Mouse (Mus musculus) small intestine, adult 2 months (tissue): ENCODE measurements around the gene Dpy19l1. TPM values are rescaled to one million over a fixed set of nuclear protein-coding genes. Genes with fewer than 3 reads are reported as not detected.

Source experiments
- H3K27ac ChIP-seq: fragments of 200-500 bp; 2 replicates; pipeline ENCODE4 v1.5.1; 2012; ENCODE audit warnings: low read depth, low read length, control low read depth, inconsistent platforms; ENCODE audit not compliant: insufficient read depth
- H3K27me3 ChIP-seq: fragments of 200-500 bp; 2 replicates; pipeline ENCODE4 v1.6.1; 2012; ENCODE audit warnings: mild to moderate bottlenecking, moderate library complexity, low read length, inconsistent platforms; ENCODE audit not compliant: control insufficient read depth, insufficient read depth
- H3K36me3 ChIP-seq: fragments of 200-500 bp; 2 replicates; pipeline ENCODE4 v1.6.1; 2012; ENCODE audit warnings: mild to moderate bottlenecking, low read length, control low read depth, inconsistent platforms; ENCODE audit not compliant: control insufficient read depth, insufficient read depth
- H3K4me1 ChIP-seq: fragments of 200-500 bp; 2 replicates; pipeline ENCODE4 v1.6.1; 2012; ENCODE audit warnings: low read length, inconsistent platforms, mixed read lengths; ENCODE audit not compliant: control insufficient read depth, insufficient read depth, insufficient read length
- H3K4me3 ChIP-seq: fragments of 200-500 bp; 2 replicates; pipeline ENCODE4 v1.5.1; 2012; ENCODE audit warnings: low read depth, mild to moderate bottlenecking, control low read depth, inconsistent platforms, low read length, moderate library complexity
- CTCF ChIP-seq: fragments of 200-500 bp; IDR thresholded peaks from 2 replicates; pipeline ENCODE4 v1.5.1; 2012; ENCODE audit warnings: low read depth, mild to moderate bottlenecking, control low read depth, inconsistent platforms, low read length, moderate library complexity, mixed read lengths; ENCODE audit not compliant: insufficient replicate concordance, insufficient read length; ENCODE audit errors: extremely low read depth
- POLR2A ChIP-seq: fragments of 200-500 bp; IDR thresholded peaks from 2 replicates; pipeline ENCODE4 v1.6.1; 2012; ENCODE audit warnings: low read depth, mild to moderate bottlenecking, control low read depth, inconsistent platforms, low read length, moderate library complexity
- WGBS: fragments of 180-500 bp; shearing (Covaris S2); methylation state at CpG from one replicate; pipeline ENCODE4 v1.1.7; 2018; 5-methylcytosine and 5-hydroxymethylcytosine counted together
- polyA plus RNA-seq: library from polyadenylated mRNA; depleted of rRNA; stranded (reverse); fragments of >200 nt; gene quantifications from 2 replicates; pipeline ENCODE4 v1.2.3, GENCODE M21; 2012

Dpy19l1 gene
- polyA plus RNA-seq, 1 experiment, result 1.5 TPM

DNA sequence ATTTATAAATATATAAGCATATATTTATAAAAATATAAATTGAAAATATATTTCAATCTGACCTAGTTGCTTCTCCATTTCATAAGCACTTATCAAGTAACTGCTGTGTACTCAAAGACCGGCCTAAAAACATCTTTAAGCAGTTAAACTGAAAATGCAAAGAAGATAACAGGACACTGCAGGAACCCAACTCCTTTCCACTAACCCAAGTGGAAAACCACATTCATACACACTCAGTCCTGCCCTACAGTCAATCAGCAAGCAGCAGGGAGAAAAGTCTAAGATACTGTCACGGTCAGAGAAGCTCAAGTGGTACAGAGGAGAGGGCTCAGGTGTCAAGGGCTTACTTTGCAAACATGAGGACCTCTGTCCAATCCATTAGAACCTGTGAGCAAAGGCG is 30.4 kb downstream of the Dpy19l1 start:
- H3K4me1 ChIP-seq, result no peaks in the 10 kb centered on the region
- WGBS, result 95% methylated on average over 3 of the region's 3 CpGs
- no peaks in the 10 kb centered on the region for H3K36me3 ChIP-seq
- no peak overlapping the region for H3K4me3 ChIP-seq
- TF ChIP-seq POLR2A, result no peak
- no peak for TF ChIP-seq CTCF
- no peak overlapping the region for H3K27ac ChIP-seq
- H3K27me3 ChIP-seq, result no peaks in the 10 kb centered on the region

- TF ChIP-seq POLR2A (no peak), CTCF (no peak)
- Histone ChIP-seq H3K27me3 (no peaks in the 10 kb centered on the region), H3K4me1 (no peaks in the 10 kb centered on the region), H3K36me3 (no peaks in the 10 kb centered on the region), H3K4me3 (no peak overlapping the region), H3K27ac (no peak overlapping the region)
- 80% methylated on average over 5 of the region's 5 CpGs for WGBS
These were observed 32.8 kb downstream of the Dpy19l1 start for GRCm38 (mm10) chr9:24470166-24470565.

DNA sequence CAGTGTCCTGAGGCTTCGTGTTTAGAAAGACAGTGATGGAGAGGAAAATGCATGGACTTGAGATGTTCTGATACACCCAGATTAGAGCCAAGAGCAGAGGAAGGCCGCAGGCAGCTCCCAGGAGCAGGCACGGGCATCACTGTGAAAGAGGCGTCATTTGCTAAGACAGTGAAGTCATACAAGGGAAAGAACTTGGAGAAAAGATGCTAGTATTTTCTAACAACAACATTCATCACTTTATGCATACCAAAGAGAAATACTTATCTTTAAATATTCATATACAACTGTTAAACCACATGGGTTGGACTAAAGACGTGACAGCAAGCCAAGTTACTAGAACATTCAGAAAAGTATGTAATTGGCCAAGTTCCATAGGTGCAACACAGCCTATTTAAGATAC is 35.8 kb downstream of the Dpy19l1 start:
- H3K36me3 ChIP-seq, result no peaks in the 10 kb centered on the region
- H3K4me1 ChIP-seq, result no peaks in the 10 kb centered on the region
- H3K27ac ChIP-seq, result no peak overlapping the region
- H3K27me3 ChIP-seq, result no peaks in the 10 kb centered on the region
- 89% methylated on average over 5 of the region's 5 CpGs for WGBS
- TF ChIP-seq POLR2A, result no peak
- no peak for TF ChIP-seq CTCF
- H3K4me3 ChIP-seq, result no peak overlapping the region

DNA sequence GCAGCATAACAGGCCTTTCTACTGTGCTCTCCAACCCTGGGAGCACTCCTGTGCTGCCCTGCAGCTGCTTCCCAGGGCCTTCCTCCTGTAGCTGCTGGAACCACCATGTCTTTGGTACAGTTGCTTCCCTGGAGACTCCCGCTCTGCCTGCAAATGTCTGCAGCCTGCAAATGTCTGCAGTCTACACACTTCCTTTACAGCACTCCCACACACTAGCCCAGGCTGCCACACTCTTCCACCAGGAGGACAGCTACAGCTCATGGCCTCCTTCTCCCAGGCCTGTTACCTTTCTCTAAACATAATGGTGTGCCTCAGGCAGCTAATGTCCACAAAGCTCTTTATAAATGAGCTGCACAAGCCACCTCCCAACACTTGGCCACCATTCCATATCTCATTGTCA is 36.3 kb downstream of the Dpy19l1 start:
- no peaks in the 10 kb centered on the region for H3K4me1 ChIP-seq
- WGBS, result 100% methylated on average over 1 of the region's 1 CpGs
- no peaks in the 10 kb centered on the region for H3K27me3 ChIP-seq
- no peak for TF ChIP-seq CTCF
- no peaks in the 10 kb centered on the region for H3K36me3 ChIP-seq
- no peak overlapping the region for H3K27ac ChIP-seq
- no peak overlapping the region for H3K4me3 ChIP-seq

DNA sequence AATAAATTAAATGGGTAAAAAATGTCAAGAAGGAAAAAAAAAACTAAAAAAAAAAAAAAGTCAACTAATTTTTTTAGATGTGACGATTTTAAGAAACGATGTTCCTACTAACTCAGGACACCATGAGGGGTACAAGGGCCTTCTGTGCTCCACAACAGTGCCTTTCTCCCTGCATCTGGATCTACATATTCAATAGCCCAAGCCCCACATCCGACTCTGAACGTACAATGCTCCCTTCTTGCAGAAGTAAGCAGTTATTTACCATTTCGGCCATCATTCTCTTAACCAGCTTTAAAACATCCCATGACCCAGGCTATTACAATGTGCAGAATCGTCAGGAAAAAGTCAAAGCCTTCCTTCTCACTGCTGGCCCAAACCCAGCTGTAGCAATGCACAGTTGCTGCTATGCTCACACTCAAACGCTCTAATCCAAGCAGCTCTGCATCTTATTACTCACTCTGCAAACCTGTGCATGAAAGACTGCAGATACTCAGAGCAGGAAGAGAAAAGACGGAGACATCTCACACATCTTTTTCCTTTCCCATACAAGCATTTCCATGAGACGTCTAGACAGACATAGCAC is 41.5 kb downstream of the Dpy19l1 start:
- no peaks in the 10 kb centered on the region for H3K4me1 ChIP-seq
- no peak overlapping the region for H3K27ac ChIP-seq
- TF ChIP-seq CTCF, result no peak
- TF ChIP-seq POLR2A, result no peak
- no peaks in the 10 kb centered on the region; the same call in 1 of the 2 replicates for H3K36me3 ChIP-seq
- H3K27me3 ChIP-seq, result no peaks in the 10 kb centered on the region
- WGBS, result 91% methylated on average over 9 of the region's 9 CpGs
- H3K4me3 ChIP-seq, result no peak overlapping the region

- Histone ChIP-seq H3K36me3 (0 out of 2 replicates have a peak, but pooled peaks cover 2% of the 10 kb centered on the region), H3K4me1 (no peaks in the 10 kb centered on the region), H3K27ac (no peak overlapping the region), H3K4me3 (no peak overlapping the region), H3K27me3 (no peaks in the 10 kb centered on the region)
- 85% methylated on average over 12 of the region's 12 CpGs for WGBS
- no peak for TF ChIP-seq CTCF
- no peak for TF ChIP-seq POLR2A
These were observed 49.1 kb downstream of the Dpy19l1 start for GRCm38 (mm10) chr9:24453833-24454232.

DNA sequence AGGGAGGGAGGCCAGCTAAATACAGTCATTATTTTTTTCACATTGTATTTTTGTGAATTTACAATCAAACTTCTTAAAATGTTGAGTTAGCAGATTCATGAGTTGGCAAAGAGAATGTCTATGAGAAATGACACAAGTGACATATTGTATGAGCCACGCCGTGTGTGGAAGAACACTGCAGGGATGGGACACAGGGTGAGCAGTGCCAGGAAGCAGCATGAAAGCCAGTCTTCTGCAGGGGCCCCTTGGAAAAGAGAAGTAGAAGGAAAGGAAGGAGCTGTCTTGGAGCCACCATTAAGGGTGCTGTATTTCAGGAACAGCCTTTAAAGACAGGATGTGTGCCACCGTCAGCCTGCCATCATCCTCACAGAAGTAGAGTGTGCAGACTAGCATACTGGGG is 52.0 kb downstream of the Dpy19l1 start:
- H3K4me3 ChIP-seq, result no peak overlapping the region
- TF ChIP-seq CTCF, result no peak
- no peak for TF ChIP-seq POLR2A
- H3K27ac ChIP-seq, result no peak overlapping the region
- no peaks in the 10 kb centered on the region for H3K4me1 ChIP-seq
- H3K36me3 ChIP-seq, result peaks cover 5% of the 10 kb centered on the region; the same call in 1 of the 2 replicates
- WGBS, result 86% methylated on average over 3 of the region's 3 CpGs
- no peaks in the 10 kb centered on the region for H3K27me3 ChIP-seq

DNA sequence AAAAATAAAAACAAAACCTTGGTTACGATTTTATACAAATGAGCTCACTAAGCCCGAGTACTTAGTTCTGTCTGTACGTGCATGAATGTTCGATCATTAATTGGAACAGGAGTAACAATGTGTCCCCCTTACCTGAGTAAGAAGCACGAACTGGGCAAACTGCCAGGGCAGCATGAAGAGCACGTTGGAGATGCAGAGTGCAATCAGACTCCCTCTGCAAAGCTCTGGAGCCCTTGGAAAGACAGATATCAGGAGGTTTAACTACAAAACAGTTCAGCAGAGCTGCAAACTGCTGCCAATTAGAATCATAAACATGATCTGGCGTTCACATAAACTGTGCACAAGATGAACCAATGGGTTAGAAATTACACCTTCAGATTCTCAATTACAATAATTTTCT is 52.4 kb downstream of the Dpy19l1 start:
- peaks cover 5% of the 10 kb centered on the region; the same call in 1 of the 2 replicates for H3K36me3 ChIP-seq
- no peak for TF ChIP-seq POLR2A
- no peak for TF ChIP-seq CTCF
- H3K27ac ChIP-seq, result no peak overlapping the region
- WGBS, result 77% methylated on average over 7 of the region's 7 CpGs
- H3K27me3 ChIP-seq, result no peaks in the 10 kb centered on the region
- no peaks in the 10 kb centered on the region for H3K4me1 ChIP-seq
- no peak overlapping the region for H3K4me3 ChIP-seq
